Mouse (Mus musculus) embryonic facial prominence, embryonic 11.5 days (tissue): ENCODE data around the gene Vdac2. TPM values are rescaled to one million over a fixed set of nuclear protein-coding genes. Genes with fewer than 3 reads are reported as not detected.

Experiments
- ATAC-seq: fragments of 200-750 bp; cut with Nextera tagmentation; replicated peaks from 2 replicates; pipeline ENCODE4 v1.8.0; 2017; ENCODE audit warnings: low read depth; ENCODE audit not compliant: insufficient number of reproducible peaks, low FRiP score, low TSS enrichment
- DNase-seq: peaks from one replicate; pipeline ENCODE4 v3.0.0-alpha.2; 2015; ENCODE audit warnings: low spot score
- H3K27ac ChIP-seq: fragments of 300-500 bp; sonication (generic); replicated peaks from 2 replicates; pipeline ENCODE4 v1.5.1; 2014; ENCODE audit warnings: mild to moderate bottlenecking, low read depth, low read length, control low read depth
- H3K27me3 ChIP-seq: fragments of 300-500 bp; sonication (generic); 2 replicates; pipeline ENCODE4 v1.6.1; 2014; ENCODE audit warnings: mild to moderate bottlenecking, low read length, moderate library complexity, mixed read lengths; ENCODE audit not compliant: control insufficient read depth, insufficient read depth
- H3K36me3 ChIP-seq: fragments of 300-500 bp; sonication (generic); replicated peaks from 2 replicates; pipeline ENCODE4 v1.6.1; 2014; ENCODE audit warnings: low read depth, mild to moderate bottlenecking, low read length, moderate library complexity, mixed read lengths; ENCODE audit not compliant: control insufficient read depth, insufficient read depth
- H3K4me1 ChIP-seq: fragments of 300-500 bp; sonication (generic); 2 replicates; pipeline ENCODE4 v1.6.1; 2014; ENCODE audit warnings: low read length, mixed read lengths; ENCODE audit not compliant: control insufficient read depth, insufficient read depth
- H3K4me2 ChIP-seq: fragments of 300-500 bp; sonication (generic); 2 replicates; pipeline ENCODE4 v1.6.1; 2014; ENCODE audit warnings: low read depth, mild to moderate bottlenecking, control low read depth, low read length, moderate library complexity
- H3K4me3 ChIP-seq: fragments of 300-500 bp; sonication (generic); 2 replicates; pipeline ENCODE4 v1.5.1; 2014; ENCODE audit warnings: low read depth, low read length, control low read depth
- H3K9ac ChIP-seq: fragments of 300-500 bp; sonication (generic); replicated peaks from 2 replicates; pipeline ENCODE4 v1.6.1; 2014; ENCODE audit warnings: mild to moderate bottlenecking, control low read depth, low read length
- H3K9me3 ChIP-seq: fragments of 300-500 bp; sonication (generic); replicated peaks from 2 replicates; pipeline ENCODE4 v1.6.1; 2016; ENCODE audit warnings: mild to moderate bottlenecking, low read length, inconsistent platforms, mixed read lengths; ENCODE audit not compliant: control insufficient read depth
- WGBS: fragments of 180-500 bp; shearing (Covaris S2); extraction: QIAGEN DNeasy Blood & Tissue Kit; methylation state at CpG from one replicate; pipeline ENCODE4 v1.1.7; 2014; 5-methylcytosine and 5-hydroxymethylcytosine counted together
- polyA plus RNA-seq: library from polyadenylated mRNA; unstranded; fragments of >200 nt; fragmentation: Nextera tagmentation; extraction: Ambion mirVana; gene quantifications from 2 replicates; pipeline ENCODE4 v1.2.1, GENCODE M21; 2014

Gene Vdac2
- polyA plus RNA-seq, 1 experiment from 2014 or later = 310 TPM

DNA sequence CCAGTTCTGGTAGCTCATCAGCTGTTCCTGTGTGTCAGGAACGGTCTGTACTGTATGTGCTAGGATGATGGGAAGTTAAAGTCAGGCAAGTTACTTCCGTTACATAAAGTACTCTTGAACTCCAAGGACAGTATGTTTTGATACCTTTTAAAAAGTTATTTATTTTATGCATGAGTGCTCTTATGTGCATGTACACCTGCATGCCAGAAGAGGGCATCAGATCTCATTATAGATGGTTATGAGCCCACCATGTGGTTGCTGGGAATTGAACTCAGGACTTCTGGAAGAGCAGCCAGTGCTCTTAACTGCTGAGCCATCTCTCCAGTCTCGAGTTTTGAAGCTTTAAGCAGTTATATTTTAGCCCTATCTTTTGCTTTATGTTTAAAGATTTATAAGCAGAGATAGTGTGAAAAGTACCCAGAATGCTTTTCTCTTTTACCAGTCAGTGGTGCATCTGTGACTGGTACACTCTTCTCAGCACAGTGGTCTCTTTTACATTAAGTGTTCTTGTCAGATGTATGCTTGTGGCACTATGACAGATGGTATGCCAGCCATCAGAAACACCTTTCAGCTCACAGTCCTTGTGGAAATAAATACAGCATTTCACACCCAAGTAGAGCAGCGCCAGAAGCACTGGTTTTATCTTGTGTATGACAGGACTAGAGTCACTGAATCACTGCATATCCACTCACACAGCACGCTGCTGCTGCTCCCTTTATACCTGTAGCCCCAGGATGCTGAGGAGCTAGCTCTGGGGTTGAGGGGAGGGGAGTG lies 17.0 kb downstream of the Vdac2 start:
- Histone ChIP-seq H3K36me3 (peaks cover 13% of the 10 kb centered on the region), H3K4me3 (no peak overlapping the region), H3K4me2 (no peak overlapping the region), H3K27ac (no peak overlapping the region), H3K4me1 (peaks cover 2% of the 10 kb centered on the region; the same call in 1 of the 2 replicates), H3K27me3 (no peaks in the 10 kb centered on the region), H3K9ac (no peak overlapping the region), H3K9me3 (no peaks in the 10 kb centered on the region)
- no peak for DNase-seq
- ATAC-seq = no peak
- 91% methylated on average over 5 of the region's 5 CpGs for WGBS

DNA sequence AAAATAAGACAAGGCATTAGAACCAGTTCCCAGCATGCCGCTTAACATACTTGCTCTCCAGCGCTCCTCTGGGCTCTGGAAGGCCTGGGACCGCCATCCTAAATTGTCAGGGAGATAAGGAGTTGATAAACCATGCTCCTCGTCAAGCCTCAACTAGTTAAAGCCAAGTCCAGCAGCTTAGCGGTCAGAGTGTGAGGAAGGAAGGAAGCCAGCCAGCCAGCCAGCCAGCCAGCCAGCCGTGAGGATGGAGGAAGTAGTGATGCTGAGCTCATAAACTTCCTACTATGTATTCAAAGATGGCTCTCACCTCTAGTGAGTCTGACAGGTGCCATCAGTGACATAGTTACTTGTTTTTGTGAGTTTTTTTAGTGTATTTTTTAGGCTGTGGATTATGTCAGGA lies 18.2 kb downstream of the Vdac2 start:
- 88% methylated on average over 6 of the region's 6 CpGs for WGBS
- Histone ChIP-seq H3K36me3 (peaks cover 13% of the 10 kb centered on the region), H3K9me3 (no peaks in the 10 kb centered on the region), H3K4me2 (no peak overlapping the region), H3K9ac (no peak overlapping the region), H3K4me3 (no peak overlapping the region), H3K27me3 (no peaks in the 10 kb centered on the region), H3K27ac (no peak overlapping the region), H3K4me1 (peaks cover 2% of the 10 kb centered on the region; the same call in 1 of the 2 replicates)
- ATAC-seq (no peak), DNase-seq (no peak)

DNA sequence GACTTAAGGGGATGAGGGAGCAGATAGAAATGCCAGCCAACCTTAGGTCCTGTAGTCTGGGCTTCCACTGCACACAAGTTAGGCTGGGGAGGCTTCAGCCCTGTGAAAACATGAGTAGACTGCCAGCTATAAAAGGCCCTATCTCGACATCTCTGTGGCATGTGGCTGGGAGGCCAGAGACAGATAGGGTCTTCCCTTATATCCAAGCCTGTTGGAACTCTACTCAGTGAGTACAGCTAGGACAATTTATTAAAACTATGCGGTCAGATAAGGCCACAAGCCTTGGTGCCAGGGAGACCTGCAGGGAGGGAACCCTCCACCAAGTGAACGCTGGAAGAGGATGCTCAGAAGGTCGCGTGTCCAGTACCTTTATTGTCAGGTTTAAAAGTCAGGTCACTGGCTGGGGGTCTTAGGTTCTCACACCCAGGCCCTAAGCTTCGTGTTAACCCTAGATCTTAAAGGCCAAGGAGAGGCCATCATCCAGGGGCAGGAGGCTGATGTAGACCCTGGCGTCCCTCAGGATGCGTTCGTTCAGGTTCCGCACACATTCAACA lies 21.9 kb downstream of the Vdac2 start:
- peak overlapping the region; percentile 61 for H3K4me3 ChIP-seq
- peaks cover 2% of the 10 kb centered on the region for H3K4me1 ChIP-seq
- WGBS = 17% methylated on average over 10 of the region's 10 CpGs
- DNase-seq (no peak), ATAC-seq (no peak)
- peak overlapping the region; percentile 99 for H3K4me2 ChIP-seq
- no peak overlapping the region for H3K27ac ChIP-seq
- H3K9me3 ChIP-seq = no peaks in the 10 kb centered on the region
- peak overlapping the region; percentile 69 for H3K9ac ChIP-seq
- no peaks in the 10 kb centered on the region for H3K27me3 ChIP-seq
- H3K36me3 ChIP-seq = peaks cover 11% of the 10 kb centered on the region

DNA sequence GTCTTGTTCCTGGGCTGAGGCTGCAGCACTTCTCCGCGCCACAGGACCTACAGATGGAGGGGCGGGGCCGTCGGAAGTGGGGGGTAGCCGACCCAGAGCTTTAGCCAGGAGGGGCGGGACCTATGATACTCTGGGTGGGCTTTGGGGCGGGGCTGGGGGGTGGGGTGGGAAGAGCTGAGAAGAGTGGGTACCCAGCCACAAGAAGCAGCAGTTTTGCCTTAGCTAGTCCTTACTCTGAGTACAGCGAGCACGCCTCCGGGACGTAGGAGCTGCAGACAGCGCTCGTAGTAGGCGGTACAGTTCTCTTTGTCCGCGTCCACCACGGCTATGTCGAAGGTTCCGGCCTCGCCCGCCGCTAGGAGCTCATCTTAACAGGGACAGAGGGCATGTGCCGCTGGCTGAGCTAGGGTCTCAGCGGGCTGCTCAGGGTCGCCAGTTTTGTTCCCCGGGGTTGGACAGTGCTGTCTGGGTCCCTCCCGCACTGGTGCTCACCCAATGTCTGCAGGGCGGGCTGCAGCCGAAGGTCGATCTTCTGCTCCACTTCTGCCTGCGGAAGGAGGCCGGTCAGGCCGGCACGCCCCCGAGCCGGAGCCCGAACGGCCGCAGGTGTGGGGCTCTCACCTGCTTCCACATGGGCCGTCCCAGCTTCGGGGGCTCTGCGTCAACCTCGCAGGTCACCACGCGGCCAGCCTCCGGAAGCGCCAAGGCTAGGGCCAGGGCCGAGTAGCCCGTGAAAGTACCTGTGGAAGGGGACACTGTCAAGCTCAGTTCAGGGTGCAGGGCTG lies 22.5 kb downstream of the Vdac2 start:
- ATAC-seq (peak; percentile 53), DNase-seq (peak; percentile 86)
- H3K27me3 ChIP-seq = no peaks in the 10 kb centered on the region
- peak overlapping the region; percentile 61 for H3K4me3 ChIP-seq
- peaks cover 2% of the 10 kb centered on the region for H3K4me1 ChIP-seq
- H3K27ac ChIP-seq = peak overlapping the region; percentile 52; the same call in 1 of the 2 replicates
- peak overlapping the region; percentile 69 for H3K9ac ChIP-seq
- WGBS = under 1% methylated on average over 50 of the region's 50 CpGs
- peak overlapping the region; percentile 99 for H3K4me2 ChIP-seq
- no peaks in the 10 kb centered on the region for H3K9me3 ChIP-seq
- peaks cover 11% of the 10 kb centered on the region for H3K36me3 ChIP-seq

DNA sequence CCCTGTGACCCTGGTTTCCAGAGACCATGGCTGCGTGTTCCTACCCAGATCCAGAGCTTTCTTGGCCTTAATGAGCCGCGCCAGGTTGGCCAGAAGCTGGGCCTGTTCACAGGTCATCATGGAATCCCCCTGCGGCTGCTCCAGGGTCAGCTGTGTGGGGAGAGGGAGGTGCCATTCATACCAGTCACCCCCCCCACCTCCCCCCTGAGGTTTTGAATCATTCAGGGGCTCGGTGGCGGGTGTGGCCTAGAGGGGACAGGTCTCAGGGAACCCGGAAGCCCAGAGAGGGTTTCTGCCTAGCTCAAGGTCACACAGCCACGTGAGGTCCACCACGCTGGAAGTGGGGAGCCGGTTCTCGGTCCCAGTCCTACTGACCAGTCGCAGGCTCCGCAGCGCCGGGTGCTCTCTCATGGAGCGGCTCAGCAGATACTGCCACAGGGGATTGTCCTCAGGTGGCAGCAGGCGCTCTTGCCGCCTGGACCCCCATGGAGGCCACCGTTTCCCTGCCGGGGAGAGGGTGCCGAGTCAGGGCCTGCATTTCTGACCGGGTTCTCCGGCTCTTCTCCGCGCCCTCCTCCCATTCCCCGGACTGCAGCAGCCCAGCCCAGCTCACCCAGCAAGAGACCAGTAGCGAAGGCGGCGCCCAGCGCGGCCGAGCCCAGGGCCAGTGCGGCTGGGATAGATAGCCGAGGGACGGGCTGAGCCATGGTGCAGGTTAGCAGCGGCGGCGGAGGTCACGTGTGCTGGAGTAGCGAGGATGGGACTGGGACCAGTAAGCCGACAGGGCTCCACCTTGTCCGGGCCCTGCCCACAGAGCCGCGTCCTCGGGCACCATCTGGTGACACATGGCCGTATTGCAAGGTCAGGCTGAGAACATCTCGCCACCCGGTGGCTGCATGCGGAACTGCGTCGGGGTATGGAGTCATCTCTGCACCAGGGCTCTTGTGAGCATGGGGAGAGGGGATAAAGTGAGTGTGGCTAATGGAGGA lies 23.4 kb downstream of the Vdac2 start, which contains the start of gene Comtd1:
Gene Comtd1, minus strand, starts transcription at position 812 of the 989 bp plus-strand sequence.
- H3K4me1 ChIP-seq = peaks cover 2% of the 10 kb centered on the region
- ATAC-seq (peak; percentile 83), DNase-seq (peak; percentile 95)
- no peaks in the 10 kb centered on the region for H3K27me3 ChIP-seq
- H3K4me3 ChIP-seq = peak within 1 kb of the TSS; percentile 61
- peak within 1 kb of the TSS; percentile 99 for H3K4me2 ChIP-seq
- H3K9ac ChIP-seq = peak within 1 kb of the TSS; percentile 69
- H3K36me3 ChIP-seq = peaks cover 6% of the 10 kb centered on the region; the same call in 1 of the 2 replicates
- under 1% methylated on average over 49 of the region's 51 CpGs for WGBS
- no peaks in the 10 kb centered on the region for H3K9me3 ChIP-seq
- H3K27ac ChIP-seq = peak within 1 kb of the TSS; percentile 52

DNA sequence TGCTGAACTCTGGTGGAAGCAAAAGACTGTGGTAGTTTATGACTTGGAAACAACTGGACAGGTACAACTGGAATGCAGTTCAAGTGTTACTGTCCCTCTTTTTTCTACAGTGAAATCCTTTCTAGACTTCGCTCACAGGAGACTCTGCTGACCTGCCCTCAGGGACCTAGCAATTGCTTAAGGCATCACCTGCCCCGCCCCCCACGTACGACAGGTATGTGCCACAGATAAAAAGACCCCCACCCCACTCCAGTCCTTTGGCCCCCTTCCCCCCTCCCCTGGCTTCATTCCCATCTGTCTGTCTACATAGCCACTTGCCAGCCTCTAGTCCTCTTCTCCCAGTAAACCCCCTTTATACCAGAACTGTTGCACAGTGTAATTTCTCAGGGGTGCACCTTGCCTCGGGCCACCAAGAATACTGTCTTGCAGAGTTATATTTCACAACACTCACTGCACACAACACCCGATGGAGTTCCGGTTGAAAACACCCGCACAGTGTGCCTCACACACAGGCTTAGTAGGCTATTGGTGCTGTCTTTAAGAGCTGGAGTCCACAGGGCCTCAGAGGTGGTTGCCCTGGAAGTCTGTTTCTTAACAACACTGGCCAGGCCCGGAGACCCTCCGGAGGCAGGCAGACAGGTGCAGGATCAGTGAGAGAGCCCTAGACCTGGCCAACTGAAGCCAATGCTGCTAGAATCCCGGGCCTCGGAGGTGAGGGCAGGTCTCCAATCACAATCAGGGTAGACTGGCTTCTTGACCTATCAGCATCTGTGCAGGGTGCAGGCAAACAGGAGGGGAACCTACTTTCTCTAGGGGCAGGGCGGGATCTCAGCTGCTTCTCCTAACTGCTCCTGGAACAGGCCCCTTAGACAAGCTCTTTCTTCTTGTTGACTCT lies 24.7 kb downstream of the Vdac2 start:
- Histone ChIP-seq H3K4me1 (peaks cover 2% of the 10 kb centered on the region), H3K27ac (no peak overlapping the region)
- WGBS = 84% methylated on average over 13 of the region's 13 CpGs

More for the DNA sequence above, 24.7 kb downstream of the Vdac2 start:
- Histone ChIP-seq H3K9ac (no peak overlapping the region), H3K36me3 (0 out of 2 replicates have a peak, but pooled peaks cover 4% of the 10 kb centered on the region), H3K27me3 (no peaks in the 10 kb centered on the region), H3K4me2 (no peak overlapping the region), H3K9me3 (no peaks in the 10 kb centered on the region), H3K4me3 (no peak overlapping the region)
- ATAC-seq (no peak), DNase-seq (no peak)
